Mouse (Mus musculus): ENCODE data around the gene Ly6g5b.
A peak's percentile ranks its signal among the peaks of the same experiment; 100 is the strongest.
"Not testable (repeated sequence)": the region's sequence is repeated elsewhere in the genome, so short reads cannot be mapped to it uniquely, and the experiment has no call there.

Gene Ly6g5b

GRCm38 (mm10) chr17:35139269-35139668, 24.0 kb upstream of the Ly6g5b start:
- DNase-seq, result no peak

GRCm38 (mm10) chr17:35135591-35136320, 20.5 kb upstream of the Ly6g5b start:
- no peak for DNase-seq

- peak; percentile 94 for DNase-seq
These were observed 19.8 kb upstream of the Ly6g5b start, which contains the start of gene Bag6 for GRCm38 (mm10) chr17:35134801-35135590. Gene Bag6 (plus strand): TSS chr17:35135178.

GRCm38 (mm10) chr17:35133517-35133916, 18.3 kb upstream of the Ly6g5b start:
- DNase-seq, result no peak

- DNase-seq, result no peak
These were observed 16.9 kb upstream of the Ly6g5b start for GRCm38 (mm10) chr17:35132174-35132560.

GRCm38 (mm10) chr17:35131500-35132173, 16.4 kb upstream of the Ly6g5b start, which contains the start of gene Apom:
Gene Apom (minus strand): TSS chr17:35132050.
- no peak for DNase-seq

GRCm38 (mm10) chr17:35131038-35131437, 15.8 kb upstream of the Ly6g5b start:
- no peak for DNase-seq

GRCm38 (mm10) chr17:35128996-35129395, 13.8 kb upstream of the Ly6g5b start:
- DNase-seq, result no peak

GRCm38 (mm10) chr17:35127017-35127416, 11.8 kb upstream of the Ly6g5b start:
- DNase-seq, result no peak

GRCm38 (mm10) chr17:35126206-35126611, 11.0 kb upstream of the Ly6g5b start, which contains the start of gene D17H6S53E:
Gene D17H6S53E (plus strand): TSS chr17:35126373.
- DNase-seq, result peak; percentile 63

- DNase-seq, result no peak
These were observed 10.3 kb upstream of the Ly6g5b start for GRCm38 (mm10) chr17:35125578-35125977.

- DNase-seq, result no peak
These were observed 9.9 kb upstream of the Ly6g5b start for GRCm38 (mm10) chr17:35125081-35125480.

GRCm38 (mm10) chr17:35124261-35124896, 9.2 kb upstream of the Ly6g5b start:
- DNase-seq, result not testable (repeated sequence)

GRCm38 (mm10) chr17:35123287-35123686, 8.1 kb upstream of the Ly6g5b start:
- not testable (repeated sequence) for DNase-seq

GRCm38 (mm10) chr17:35121871-35122303, 6.7 kb upstream of the Ly6g5b start, which contains the start of gene Csnk2b:
Gene Csnk2b (minus strand): TSS chr17:35122053.
- DNase-seq, result peak; percentile 82

GRCm38 (mm10) chr17:35121143-35121799, 6.0 kb upstream of the Ly6g5b start, which contains the start of gene Gpank1:
Gene Gpank1 (plus strand): TSS chr17:35121455.
- DNase-seq, result peak; percentile 99

GRCm38 (mm10) chr17:35120745-35121142, 5.5 kb upstream of the Ly6g5b start:
- DNase-seq, result no peak

GRCm38 (mm10) chr17:35111774-35112173, 3.5 kb downstream of the Ly6g5b start:
- DNase-seq, result no peak

- no peak for DNase-seq
These were observed 7.1 kb downstream of the Ly6g5b start, which contains the start of gene Ly6g5c for GRCm38 (mm10) chr17:35108097-35108496. Gene Ly6g5c (plus strand): TSS chr17:35108279.

GRCm38 (mm10) chr17:35106522-35106921, 8.7 kb downstream of the Ly6g5b start:
- no peak for DNase-seq

GRCm38 (mm10) chr17:35105740-35106389, 9.4 kb downstream of the Ly6g5b start:
- no peak for DNase-seq

Measured in layer of hippocampus, adult 9-11 months (tissue).